24 mouse cellular contexts compared by ENCODE assay signal in genomic region chr1:105327789-105328188, GRCm38 (mm10). TPM values are rescaled to one million over a fixed set of nuclear protein-coding genes. Genes with fewer than 3 reads are reported as not detected.
DNase-seq lines count a peak whose midpoint lies in the region; ATAC-seq and TF ChIP-seq lines count a peak whose summit lies in the region.
"Had no signal": no experiment of that assay in that cellular context is flagged by ENCODE, and none has a peak within 500 bp of the region (broad histone marks: within the 10 kb centered on the region; RNA-seq: fewer than 3 reads in every experiment).

No protein-coding gene starts in this region.

- TF ChIP-seq RAD21 in CH12.LX (IDR thresholded peaks at IDR 0.05; ENCODE audit: low read depth, low read length) (no peak), MEL (IDR thresholded peaks at IDR 0.05; ENCODE audit: low read depth, low read length) (no peak)

- H3K36me3 ChIP-seq in CH12.LX (replicated peaks in 1 of 2; ENCODE audit: control insufficient read depth in 1 of 2, insufficient read depth in 1 of 2, low read length in 1 of 2) (no peaks in the 10 kb centered on the region), ES-E14 (ENCODE audit: control insufficient read depth, insufficient read depth, low read length, poor library complexity, severe bottlenecking) (no peaks in the 10 kb centered on the region), MEL (ENCODE audit: control insufficient read depth in 1 of 2, insufficient read depth in 2 of 2, low read length in 2 of 2) (no peaks in the 10 kb centered on the region)
- H3K36me3 ChIP-seq in forebrain, embryonic 13.5 days (ENCODE audit: poor library complexity, severe bottlenecking) = no peaks in the 10 kb centered on the region
- H3K36me3 ChIP-seq: G1E had no signal

- H3K4me1 ChIP-seq in CH12.LX (ENCODE audit: control insufficient read depth in 1 of 2, insufficient read depth in 2 of 2) (no peaks in the 10 kb centered on the region), ES-E14 (ENCODE audit: control insufficient read depth in 2 of 2, insufficient read depth in 2 of 2, low read length in 2 of 2, poor library complexity in 1 of 2) (peaks cover 0 to 3% of the 10 kb centered on the region in 2 experiments; a peak in 1 of 4 replicates), MEL (ENCODE audit: control insufficient read depth in 1 of 2, insufficient read depth in 2 of 2, low read length in 2 of 2) (no peaks in the 10 kb centered on the region)
- H3K4me1 ChIP-seq in forebrain, embryonic 13.5 days = 0 out of 2 replicates have a peak, but pooled peaks cover 3% of the 10 kb centered on the region

- TF ChIP-seq CTCF in CH12.LX (conservative IDR thresholded peaks at IDR 0.05 in 1 of 2, IDR thresholded peaks at IDR 0.05 in 1 of 2; ENCODE audit: low read depth in 2 of 2, low read length in 2 of 2) = no peak
- TF ChIP-seq CTCF in MEL (IDR thresholded peaks at IDR 0.05 in 2 of 3, conservative IDR thresholded peaks at IDR 0.05 in 1 of 3; ENCODE audit: control insufficient read depth in 1 of 3, insufficient read depth in 1 of 3, low read depth in 2 of 3, low read length in 3 of 3, poor library complexity in 1 of 3, severe bottlenecking in 1 of 3) = no peak

- no peaks in the 10 kb centered on the region for H3K9me3 ChIP-seq in CH12.LX (replicated peaks; ENCODE audit: low read length)
- H3K9me3 ChIP-seq in ES-E14 (ENCODE audit: control insufficient read depth, insufficient read depth, low read depth, low read length) = no peaks in the 10 kb centered on the region
- no peaks in the 10 kb centered on the region for H3K9me3 ChIP-seq in MEL (replicated peaks; ENCODE audit: insufficient read depth, low read length)
- no peaks in the 10 kb centered on the region for H3K9me3 ChIP-seq in forebrain, embryonic 13.5 days (replicated peaks)

- H3K79me2 ChIP-seq in CH12.LX (replicated peaks; ENCODE audit: control insufficient read depth, extremely low read depth, insufficient read depth, poor library complexity, severe bottlenecking) = no peaks in the 10 kb centered on the region
- no peaks in the 10 kb centered on the region for H3K79me2 ChIP-seq in MEL (ENCODE audit: control insufficient read depth, insufficient read depth, low read length, poor library complexity)

- WGBS in forebrain, embryonic 13.5 days = 97% methylated on average over 1 of the region's 1 CpGs

- H3K4me3 ChIP-seq in CH12.LX (replicated peaks in 1 of 3; ENCODE audit: low read depth in 2 of 3, low read length in 2 of 3, poor library complexity in 1 of 3) (no peak overlapping the region), ES-E14 (ENCODE audit: insufficient read depth in 1 of 2, low read depth in 1 of 2, low read length in 2 of 2, poor library complexity in 1 of 2, severe bottlenecking in 1 of 2) (no peak overlapping the region), MEL (ENCODE audit: control insufficient read depth in 1 of 2, insufficient read depth in 1 of 2, low read depth in 2 of 2, low read length in 2 of 2) (no peak overlapping the region)
- H3K4me3 ChIP-seq in forebrain, embryonic 13.5 days = no peak overlapping the region

- H3K27ac ChIP-seq in CH12.LX (ENCODE audit: insufficient read depth, low read depth) = no peak overlapping the region
- no peak overlapping the region for H3K27ac ChIP-seq in ES-E14 (ENCODE audit: insufficient read depth, low read depth, low read length, poor library complexity, severe bottlenecking)
- H3K27ac ChIP-seq in MEL (ENCODE audit: control insufficient read depth, low read depth, low read length) = no peak overlapping the region
- H3K27ac ChIP-seq in forebrain, embryonic 13.5 days = no peak overlapping the region

- H3K9ac ChIP-seq in CH12.LX (ENCODE audit: insufficient read depth, low read depth) = no peak overlapping the region
- H3K9ac ChIP-seq in ES-E14 (ENCODE audit: insufficient read depth, low read depth, low read length, poor library complexity, severe bottlenecking) = no peak overlapping the region
- no peak overlapping the region for H3K9ac ChIP-seq in MEL (ENCODE audit: control insufficient read depth, low read depth, low read length, poor library complexity, severe bottlenecking)
- no peak overlapping the region for H3K9ac ChIP-seq in forebrain, embryonic 13.5 days

- in situ Hi-C loops in CH12.LX (cut with MboI; ENCODE audit: low pct_ligation_motif_present, low pct_unique_long_range_greater_than_20kb, low sequenced_read_pairs) = no loop called here
- in situ Hi-C loops in ES-E14 (cut with MboI; ENCODE audit: low sequenced_read_pairs in 2 of 2, unreplicated experiment in 2 of 2) = no loop called here

- ATAC-seq in forebrain, embryonic 13.5 days = no peak
- ATAC-seq: activated CD4-positive, CD25-positive, alpha-beta regulatory T cell, adult 4 months; CD4-positive, CD25-positive, alpha-beta regulatory T cell, adult 4 months; Patski had no signal

- dilution Hi-C loops in CH12.LX (cut with MboI; ENCODE audit: extremely low pct_ligation_motif_present, extremely low pct_unique_long_range_greater_than_20kb, low sequenced_read_pairs) = no loop called here

- TF ChIP-seq POLR2A in CH12.LX (IDR thresholded peaks at IDR 0.05; ENCODE audit: low read depth, low read length) (no peak), MEL (IDR thresholded peaks at IDR 0.05; ENCODE audit: control insufficient read depth in 1 of 2, insufficient read depth in 1 of 2, low read depth in 1 of 2, low read length in 2 of 2, poor library complexity in 1 of 2) (no peak)

- DNase-seq in CH12.LX (ENCODE audit: extremely low read depth) = no peak
- no peak for DNase-seq in ES-E14 (ENCODE audit: low read depth, low spot score)
- DNase-seq in MEL (ENCODE audit: low read depth, low spot score) = no peak
- DNase-seq in spleen, adult 18-20 months = no peak
- no peak for DNase-seq in adrenal gland, adult 2 months
- DNase-seq: adrenal gland, adult 8-10 months; adrenal gland, postnatal 10 days; adrenal gland, postnatal 14 days; adrenal gland, postnatal 25 days; adrenal gland, postnatal 36 days; B cell, adult 2 months; cerebellum, adult 11 months; cerebellum, adult 11-12 months; cerebellum, adult 18-20 months; cerebellum, adult 2 months; cerebellum, adult 8-10 months; cerebellum, adult 9-10 months; cerebellum, adult 9-11 months had no signal

- H3K27me3 ChIP-seq in CH12.LX (replicated peaks) = peaks cover 73% of the 10 kb centered on the region
- no peaks in the 10 kb centered on the region for H3K27me3 ChIP-seq in MEL (ENCODE audit: control insufficient read depth in 1 of 2, insufficient read depth in 2 of 2, low read length in 2 of 2)
- no peaks in the 10 kb centered on the region for H3K27me3 ChIP-seq in forebrain, embryonic 13.5 days
- H3K27me3 ChIP-seq: Patski had no signal

- no peak for TF ChIP-seq EP300 in CH12.LX (IDR thresholded peaks at IDR 0.05; ENCODE audit: low read length)
- TF ChIP-seq EP300 in MEL (IDR thresholded peaks at IDR 0.05; ENCODE audit: low read depth in 1 of 2, low read length in 2 of 2) = no peak

- H3K4me2 ChIP-seq in CH12.LX (ENCODE audit: insufficient read depth, low read depth, poor library complexity, severe bottlenecking) = no peak overlapping the region
- no peak overlapping the region for H3K4me2 ChIP-seq in forebrain, embryonic 13.5 days

TF ChIP-seq in CH12.LX, 34 proteins besides CTCF, POLR2A, EP300 and RAD21:
- TF ChIP-seq GABPA (IDR thresholded peaks at IDR 0.05; ENCODE audit: insufficient replicate concordance, low read depth, low read length) = no peak
- TF ChIP-seq MAFK (IDR thresholded peaks at IDR 0.05; ENCODE audit: insufficient replicate concordance, low read length) = peak; percentile 83
TF ChIP-seq in CH12.LX: peak in this region for 1.

TF ChIP-seq in ES-E14, 5 proteins besides CTCF, POLR2A, EP300 and RAD21:
- TF ChIP-seq ZNF384 (IDR thresholded peaks at IDR 0.05; ENCODE audit: low read depth, low read length) (no peak), HCFC1 (IDR thresholded peaks at IDR 0.05; ENCODE audit: borderline replicate concordance, insufficient read depth, low read length) (no peak), MAFK (IDR thresholded peaks at IDR 0.05; ENCODE audit: insufficient read depth, low read depth, low read length) (peak; percentile 75; the same call in 1 of the 2 replicates), CHD2 (IDR thresholded peaks at IDR 0.05; ENCODE audit: low read depth, low read length) (no peak), ZC3H11A (IDR thresholded peaks at IDR 0.05; ENCODE audit: borderline replicate concordance, low read depth, low read length) (no peak)

TF ChIP-seq in MEL, 35 proteins besides CTCF, POLR2A, EP300 and RAD21:
- TF ChIP-seq CHD1 (IDR thresholded peaks at IDR 0.05; ENCODE audit: low read depth, low read length) (no peak), MAFK (IDR thresholded peaks at IDR 0.05; ENCODE audit: borderline replicate concordance, low read depth, low read length) (peak; percentile 27; the same call in 1 of the 2 replicates)

RNA-seq across cellular contexts. Expression of gene Rnf152, which starts 28.7 kb away (rescaled TPM):
- total RNA-seq in CH12.LX (2012; rRNA removed) = under 0.01 TPM in 1 of 2 replicates, not detected in the other
- not detected in 2 replicates for total RNA-seq in CH12.LX (2014; rRNA removed)
- polyA plus RNA-seq in CH12.LX (2012; ENCODE audit: insufficient read length, low read depth) = not detected in 2 replicates
- total RNA-seq in ES-E14 (2012; rRNA removed) = 0.16 and 0.22 TPM in 2 replicates
- total RNA-seq in MEL (2012; rRNA removed) = 0.03 TPM in 1 of 2 replicates, not detected in the other
- not detected for polyA plus RNA-seq in MEL (2012; ENCODE audit: insufficient read depth in 1 of 2, insufficient read length in 2 of 2, low read depth in 1 of 2, low replicate concordance in 2 of 2, missing spikeins in 1 of 2)
- polyA plus RNA-seq in forebrain, embryonic 13.5 days (2015; fragmentation: Nextera tagmentation; extraction: Ambion mirVana) = 3.8 and 4.8 TPM in 2 replicates
- total RNA-seq in adrenal gland, adult 2 months (2021) = 1 to 10 TPM; 2.0 to 4.3 TPM
- polyA plus RNA-seq in adrenal gland, adult 2 months (2012; rRNA removed) = 0.44 and 0.59 TPM in 2 replicates
- polyA plus RNA-seq: C2C12, G1E had no signal

Comparison
In these comparisons a context has a peak if more than half of its experiments do, and no peak if none do; other contexts are left out.
1. Of the 35 proteins assayed by ChIP-seq in both MEL and CH12.LX: peak only in MEL: none; only in CH12.LX: none; in both: MAFK; in neither: 34.